In the genomic region with DNA sequence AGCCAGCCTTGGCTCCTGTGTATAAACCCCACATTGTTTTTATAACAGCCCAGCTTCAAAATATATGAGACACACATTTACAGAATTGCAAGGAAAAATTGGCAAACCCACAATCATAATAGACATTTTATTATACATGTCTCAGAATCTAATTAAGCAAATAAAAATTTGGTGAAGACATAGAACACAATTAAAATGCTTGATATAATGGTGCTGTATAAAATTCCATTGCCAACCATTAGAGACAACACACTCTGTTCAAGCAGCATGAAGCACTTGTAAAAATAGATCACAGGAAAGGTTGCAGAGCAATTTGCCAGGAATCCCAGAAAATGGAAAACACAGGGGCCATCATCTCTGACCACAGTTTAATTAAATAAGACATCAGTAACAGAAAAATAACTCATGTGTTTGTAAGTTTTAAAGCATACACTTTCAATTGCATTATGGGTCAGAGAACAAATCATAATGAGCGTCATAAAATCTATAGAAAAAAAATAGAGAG, we compare ENCODE assay signal across 27 mouse cellular contexts.
"Had no signal": no experiment of that assay in that cellular context is flagged by ENCODE, and none has a peak within 500 bp of the region (broad histone marks: within the 10 kb centered on the region; RNA-seq: fewer than 3 reads in every experiment).

No protein-coding gene starts in this region.

- H3K27me3 ChIP-seq: heart, embryonic 13.5 days; heart, embryonic 15.5 days; hindbrain, embryonic 13.5 days; hindbrain, embryonic 15.5 days; kidney, embryonic 15.5 days; limb, embryonic 12.5 days; liver, embryonic 13.5 days; liver, embryonic 15.5 days had no signal

- DNase-seq: gastrocnemius, postnatal 14 days; gastrocnemius, postnatal 36 days; heart, adult 11 months; heart, adult 2 months; heart, postnatal 14 days; heart, postnatal 36 days; kidney, adult 11 months; kidney, adult 2 months; kidney, adult 9 months; kidney, postnatal 10 days; kidney, postnatal 25 days; layer of hippocampus, adult 9-11 months; liver; liver, embryonic 13.5 days had no signal

- H3K4me1 ChIP-seq: heart, embryonic 13.5 days; heart, embryonic 15.5 days; hindbrain, embryonic 13.5 days; hindbrain, embryonic 15.5 days; kidney, embryonic 15.5 days; limb, embryonic 10.5 days; limb, embryonic 12.5 days; liver, embryonic 13.5 days; liver, embryonic 15.5 days had no signal

- ATAC-seq: hindbrain, postnatal 0 days; intestine, embryonic 16.5 days had no signal

- H3K4me2 ChIP-seq: heart, embryonic 11.5 days; heart, embryonic 13.5 days; heart, embryonic 15.5 days; hindbrain, embryonic 13.5 days; hindbrain, embryonic 15.5 days; kidney, embryonic 15.5 days; limb, embryonic 12.5 days; liver, embryonic 11.5 days; liver, embryonic 13.5 days; liver, embryonic 15.5 days had no signal

- H3K9me3 ChIP-seq: heart, embryonic 15.5 days; hindbrain, embryonic 13.5 days; hindbrain, embryonic 15.5 days; kidney, embryonic 15.5 days; limb, embryonic 10.5 days; liver, embryonic 15.5 days had no signal

- H3K9ac ChIP-seq: heart, embryonic 13.5 days; heart, embryonic 15.5 days; hindbrain, embryonic 13.5 days; hindbrain, embryonic 15.5 days; kidney, embryonic 15.5 days; limb, embryonic 12.5 days; liver, embryonic 13.5 days; liver, embryonic 15.5 days had no signal

- H3K4me3 ChIP-seq: heart, adult 2 months; heart, embryonic 13.5 days; heart, embryonic 15.5 days; hindbrain, embryonic 13.5 days; hindbrain, embryonic 15.5 days; kidney, embryonic 15.5 days; left cerebral cortex, adult 2 months; limb, embryonic 10.5 days; limb, embryonic 12.5 days; liver, embryonic 13.5 days; liver, embryonic 15.5 days had no signal

- H3K27ac ChIP-seq: heart, adult 2 months; heart, embryonic 13.5 days; heart, embryonic 15.5 days; hindbrain, embryonic 13.5 days; hindbrain, embryonic 15.5 days; hindbrain, postnatal 0 days; kidney, embryonic 15.5 days; limb, embryonic 10.5 days; limb, embryonic 12.5 days; liver, embryonic 13.5 days; liver, embryonic 15.5 days had no signal

- H3K36me3 ChIP-seq: heart, embryonic 13.5 days; heart, embryonic 15.5 days; hindbrain, embryonic 13.5 days; hindbrain, embryonic 15.5 days; kidney, embryonic 15.5 days; limb, embryonic 10.5 days; limb, embryonic 12.5 days; liver, embryonic 13.5 days; liver, embryonic 15.5 days had no signal
